Mouse (Mus musculus): ENCODE results near the gene Mcf2l. TPM values are rescaled to one million over a fixed set of nuclear protein-coding genes. Genes with fewer than 3 reads are reported as not detected.

Gene Mcf2l
- total RNA-seq, 1 experiment: 16.0 TPM

- Histone ChIP-seq H3K4me1 (ENCODE audit: control insufficient read depth in 2 of 2, insufficient read depth in 2 of 2, low read length in 2 of 2, poor library complexity in 1 of 2) (peaks cover 0 to 8% of the 10 kb centered on the region in 2 experiments; a peak in 1 of 4 replicates), H3K9ac (ENCODE audit: insufficient read depth, low read depth, low read length, poor library complexity, severe bottlenecking) (no peak overlapping the region), H3K27ac (ENCODE audit: insufficient read depth, low read depth, low read length, poor library complexity, severe bottlenecking) (no peak overlapping the region), H3K9me3 (ENCODE audit: control insufficient read depth, insufficient read depth, low read depth, low read length) (no peaks in the 10 kb centered on the region), H3K36me3 (ENCODE audit: control insufficient read depth, insufficient read depth, low read length, poor library complexity, severe bottlenecking) (peaks cover 3% of the 10 kb centered on the region; the same call in 1 of the 2 replicates), H3K4me3 (ENCODE audit: insufficient read depth in 1 of 2, low read depth in 1 of 2, low read length in 2 of 2, poor library complexity in 1 of 2, severe bottlenecking in 1 of 2) (no peak overlapping the region)
- in situ Hi-C loops (cut with MboI; ENCODE audit: low sequenced_read_pairs in 2 of 2, unreplicated experiment in 2 of 2): no loop called here
- TF ChIP-seq ZC3H11A (IDR thresholded peaks at IDR 0.05; ENCODE audit: borderline replicate concordance, low read depth, low read length): peak; percentile 64; the same call in 1 of the 2 replicates
- no peak for TF ChIP-seq HCFC1 (IDR thresholded peaks at IDR 0.05; ENCODE audit: borderline replicate concordance, insufficient read depth, low read length)
- DNase-seq (ENCODE audit: low read depth, low spot score): peak; percentile 68
Measured at GRCm38 (mm10) chr8:12896494-12897373, 23.1 kb downstream of the Mcf2l start.

- no peak overlapping the region for H3K9ac ChIP-seq (ENCODE audit: insufficient read depth, low read depth, low read length, poor library complexity, severe bottlenecking)
Measured at GRCm38 (mm10) chr8:12897815-12898214, 24.2 kb downstream of the Mcf2l start.

GRCm38 (mm10) chr8:12903790-12904415 is 30.3 kb downstream of the Mcf2l start:
- no peak overlapping the region for H3K4me3 ChIP-seq (ENCODE audit: insufficient read depth in 1 of 2, low read depth in 1 of 2, low read length in 2 of 2, poor library complexity in 1 of 2, severe bottlenecking in 1 of 2)
- in situ Hi-C loops (cut with MboI; ENCODE audit: low sequenced_read_pairs in 2 of 2, unreplicated experiment in 2 of 2): no loop called here
- no peaks in the 10 kb centered on the region for H3K36me3 ChIP-seq (ENCODE audit: control insufficient read depth, insufficient read depth, low read length, poor library complexity, severe bottlenecking)
- H3K4me1 ChIP-seq (ENCODE audit: control insufficient read depth in 2 of 2, insufficient read depth in 2 of 2, low read length in 2 of 2, poor library complexity in 1 of 2): peaks cover 2 to 16% of the 10 kb centered on the region in 2 experiments; a peak in 2 of 4 replicates
- TF ChIP-seq ZC3H11A (IDR thresholded peaks at IDR 0.05; ENCODE audit: borderline replicate concordance, low read depth, low read length) (no peak), MAFK (IDR thresholded peaks at IDR 0.05; ENCODE audit: insufficient read depth, low read depth, low read length) (no peak), ZNF384 (IDR thresholded peaks at IDR 0.05; ENCODE audit: low read depth, low read length) (no peak), HCFC1 (IDR thresholded peaks at IDR 0.05; ENCODE audit: borderline replicate concordance, insufficient read depth, low read length) (no peak), CHD2 (IDR thresholded peaks at IDR 0.05; ENCODE audit: low read depth, low read length) (no peak)
- H3K9ac ChIP-seq (ENCODE audit: insufficient read depth, low read depth, low read length, poor library complexity, severe bottlenecking): no peak overlapping the region
- DNase-seq (ENCODE audit: low read depth, low spot score): no peak
- no peaks in the 10 kb centered on the region for H3K9me3 ChIP-seq (ENCODE audit: control insufficient read depth, insufficient read depth, low read depth, low read length)
- no peak overlapping the region for H3K27ac ChIP-seq (ENCODE audit: insufficient read depth, low read depth, low read length, poor library complexity, severe bottlenecking)

More at GRCm38 (mm10) chr8:12897815-12898214, 24.2 kb downstream of the Mcf2l start:
- TF ChIP-seq ZC3H11A (IDR thresholded peaks at IDR 0.05; ENCODE audit: borderline replicate concordance, low read depth, low read length): no peak
- no peak for TF ChIP-seq MAFK (IDR thresholded peaks at IDR 0.05; ENCODE audit: insufficient read depth, low read depth, low read length)
- TF ChIP-seq HCFC1 (IDR thresholded peaks at IDR 0.05; ENCODE audit: borderline replicate concordance, insufficient read depth, low read length): no peak
- no peak for TF ChIP-seq CHD2 (IDR thresholded peaks at IDR 0.05; ENCODE audit: low read depth, low read length)
- TF ChIP-seq ZNF384 (IDR thresholded peaks at IDR 0.05; ENCODE audit: low read depth, low read length): no peak
- no peak for DNase-seq (ENCODE audit: low read depth, low spot score)
- no peak overlapping the region for H3K4me3 ChIP-seq (ENCODE audit: insufficient read depth in 1 of 2, low read depth in 1 of 2, low read length in 2 of 2, poor library complexity in 1 of 2, severe bottlenecking in 1 of 2)
- peaks cover 0 to 8% of the 10 kb centered on the region in 2 experiments; a peak in 1 of 4 replicates for H3K4me1 ChIP-seq (ENCODE audit: control insufficient read depth in 2 of 2, insufficient read depth in 2 of 2, low read length in 2 of 2, poor library complexity in 1 of 2)
- no peaks in the 10 kb centered on the region for H3K9me3 ChIP-seq (ENCODE audit: control insufficient read depth, insufficient read depth, low read depth, low read length)
- H3K36me3 ChIP-seq (ENCODE audit: control insufficient read depth, insufficient read depth, low read length, poor library complexity, severe bottlenecking): no peaks in the 10 kb centered on the region
- H3K27ac ChIP-seq (ENCODE audit: insufficient read depth, low read depth, low read length, poor library complexity, severe bottlenecking): no peak overlapping the region
- in situ Hi-C loops (cut with MboI; ENCODE audit: low sequenced_read_pairs in 2 of 2, unreplicated experiment in 2 of 2): no loop called here

GRCm38 (mm10) chr8:12905122-12905521 is 31.5 kb downstream of the Mcf2l start:
- Histone ChIP-seq H3K9me3 (ENCODE audit: control insufficient read depth, insufficient read depth, low read depth, low read length) (no peaks in the 10 kb centered on the region), H3K4me3 (ENCODE audit: insufficient read depth in 1 of 2, low read depth in 1 of 2, low read length in 2 of 2, poor library complexity in 1 of 2, severe bottlenecking in 1 of 2) (no peak overlapping the region), H3K27ac (ENCODE audit: insufficient read depth, low read depth, low read length, poor library complexity, severe bottlenecking) (no peak overlapping the region), H3K9ac (ENCODE audit: insufficient read depth, low read depth, low read length, poor library complexity, severe bottlenecking) (no peak overlapping the region), H3K4me1 (ENCODE audit: control insufficient read depth in 2 of 2, insufficient read depth in 2 of 2, low read length in 2 of 2, poor library complexity in 1 of 2) (peaks cover 2 to 16% of the 10 kb centered on the region in 2 experiments; a peak in 2 of 4 replicates), H3K36me3 (ENCODE audit: control insufficient read depth, insufficient read depth, low read length, poor library complexity, severe bottlenecking) (no peaks in the 10 kb centered on the region)
- in situ Hi-C loops (cut with MboI; ENCODE audit: low sequenced_read_pairs in 2 of 2, unreplicated experiment in 2 of 2): no loop called here
- DNase-seq (ENCODE audit: low read depth, low spot score): no peak
- TF ChIP-seq ZNF384 (IDR thresholded peaks at IDR 0.05; ENCODE audit: low read depth, low read length) (no peak), MAFK (IDR thresholded peaks at IDR 0.05; ENCODE audit: insufficient read depth, low read depth, low read length) (no peak), CHD2 (IDR thresholded peaks at IDR 0.05; ENCODE audit: low read depth, low read length) (no peak), HCFC1 (IDR thresholded peaks at IDR 0.05; ENCODE audit: borderline replicate concordance, insufficient read depth, low read length) (no peak), ZC3H11A (IDR thresholded peaks at IDR 0.05; ENCODE audit: borderline replicate concordance, low read depth, low read length) (no peak)
